ENCODE assay signal across 8 mouse cellular contexts in genomic region chr2:18998054-18998478, GRCm38 (mm10). TPM values are rescaled to one million over a fixed set of nuclear protein-coding genes. Genes with fewer than 3 reads are reported as not detected.
DNase-seq lines count a peak whose midpoint lies in the region; ATAC-seq lines count a peak whose summit lies in the region.

TSS of gene Pip4k2a (minus strand) at chr2:18998126.
TSS of gene 4930426L09Rik (plus strand) at chr2:18998343.

- H3K27ac ChIP-seq in hindbrain, embryonic 15.5 days (replicated peaks), result peak within 1 kb of the TSS; percentile 88

- no peaks in the 10 kb centered on the region for H3K9me3 ChIP-seq in hindbrain, embryonic 15.5 days

- H3K4me1 ChIP-seq in hindbrain, embryonic 15.5 days (replicated peaks), result peaks cover 14% of the 10 kb centered on the region

- peak within 1 kb of the TSS; percentile 57 for H3K9ac ChIP-seq in hindbrain, embryonic 15.5 days

- ATAC-seq in hindbrain, embryonic 15.5 days (ENCODE audit: low FRiP score, low read depth), result peak; percentile 97

- peak within 1 kb of the TSS; percentile 79 for H3K4me3 ChIP-seq in hindbrain, embryonic 15.5 days

- H3K36me3 ChIP-seq in hindbrain, embryonic 15.5 days, result no peaks in the 10 kb centered on the region

- peak; percentile 56 for DNase-seq in WW6 (ENCODE audit: low read depth, low spot score)
- DNase-seq in cerebellum, postnatal 36 days, result peak; percentile 87 to 92
- peak; percentile 94 for DNase-seq in frontal cortex, postnatal 36 days (ENCODE audit: low spot score in 2 of 2)
- peak; percentile 89 for DNase-seq in left cerebral cortex, adult 11 months (ENCODE audit: low spot score)
- peak; percentile 95 for DNase-seq in lung, postnatal 36 days
- peak; percentile 90 for DNase-seq in retina, embryonic 14.5 days (ENCODE audit: low spot score)
- peak; percentile 98 to 99 for DNase-seq in thymus, postnatal 36 days

- WGBS in hindbrain, embryonic 15.5 days, result under 1% methylated on average over 57 of the region's 66 CpGs

- H3K4me2 ChIP-seq in hindbrain, embryonic 15.5 days, result peak within 1 kb of the TSS; percentile 97

- no peaks in the 10 kb centered on the region for H3K27me3 ChIP-seq in hindbrain, embryonic 15.5 days

RNA-seq across cellular contexts. Expression of gene Pip4k2a, which starts in this region (rescaled TPM):
- 10.4 and 12.5 TPM in 2 replicates for polyA plus RNA-seq in hindbrain, embryonic 15.5 days (2015; fragmentation: Nextera tagmentation; extraction: Ambion mirVana)

RNA-seq across cellular contexts. Expression of gene 4930426L09Rik, which starts in this region (rescaled TPM):
- 0.18 and 0.34 TPM in 2 replicates for polyA plus RNA-seq in hindbrain, embryonic 15.5 days (2015; fragmentation: Nextera tagmentation; extraction: Ambion mirVana)

Comparison
In these comparisons a context has a peak if more than half of its experiments do, and no peak if none do; other contexts are left out.
1. Peak in every context shown above with its lines: DNase-seq, ATAC-seq, H3K4me3 ChIP-seq and H3K27ac ChIP-seq.